Mouse (Mus musculus): ENCODE data around the gene Bub3. TPM values are rescaled to one million over a fixed set of nuclear protein-coding genes. Genes with fewer than 3 reads are reported as not detected.

Bub3 gene
- total RNA-seq, 2 experiments from 2014 or later = 45.9 to 48.4 TPM

DNA sequence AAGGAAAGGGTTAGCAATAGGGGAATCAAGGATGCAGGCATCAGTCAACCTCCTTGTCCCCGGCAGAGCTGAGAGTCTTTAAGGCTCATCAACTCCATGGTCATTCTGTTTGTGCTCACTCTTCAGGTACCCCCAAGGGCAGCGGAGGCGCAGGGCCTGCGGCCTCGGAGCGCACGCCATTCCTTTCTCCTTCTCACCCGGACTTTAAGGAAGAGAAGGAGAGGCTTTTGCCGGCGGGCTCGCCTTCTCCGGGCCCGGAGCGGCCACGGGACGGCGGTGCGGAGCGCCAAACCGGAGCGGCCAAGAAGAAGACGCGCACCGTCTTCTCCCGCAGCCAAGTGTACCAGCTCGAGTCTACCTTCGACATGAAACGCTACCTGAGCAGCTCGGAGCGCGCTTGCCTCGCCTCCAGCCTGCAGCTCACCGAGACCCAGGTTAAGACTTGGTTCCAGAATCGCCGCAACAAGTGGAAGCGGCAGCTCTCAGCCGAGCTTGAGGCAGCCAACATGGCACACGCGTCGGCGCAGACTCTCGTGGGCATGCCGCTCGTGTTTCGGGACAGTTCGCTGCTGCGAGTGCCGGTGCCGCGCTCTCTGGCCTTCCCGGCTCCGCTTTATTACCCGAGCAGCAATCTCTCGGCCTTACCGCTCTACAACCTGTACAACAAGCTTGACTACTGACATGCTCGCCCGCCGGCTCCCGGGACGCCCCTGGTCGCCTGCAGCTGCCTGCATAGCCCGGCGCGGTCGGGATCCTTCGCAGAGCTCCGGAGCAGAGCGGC, 4.5 kb upstream of the Bub3 start:
- intact Hi-C loops (cut with DNase I) = loop anchor here (2.0 to 5.0 kb wide), 3 partner anchors 15 to 193 kb away; partner anchors contain the start of gene 2310057M21Rik
- DNase-seq = peak; percentile 32 to 54

DNA sequence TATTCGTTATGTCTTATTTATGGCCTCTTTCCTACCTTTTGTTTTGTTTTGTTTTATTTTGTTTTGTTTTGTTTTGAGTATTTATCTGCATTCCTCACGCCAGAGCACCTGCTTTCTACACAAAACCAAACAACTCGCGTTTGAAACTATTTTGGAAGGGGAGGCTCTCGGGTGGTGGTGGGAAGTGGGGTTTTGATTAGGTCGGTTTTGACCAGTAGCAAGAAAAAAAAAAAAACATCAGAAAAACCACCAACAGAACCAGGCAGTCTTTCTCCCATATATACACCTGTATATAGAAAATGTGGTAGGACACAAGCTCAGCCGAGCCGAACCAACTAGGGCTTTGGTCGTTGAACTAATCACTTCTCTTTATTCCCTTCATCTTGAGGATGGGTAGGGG, 3.9 kb upstream of the Bub3 start:
- intact Hi-C loops (cut with DNase I) = loop anchor here (2.0 to 5.0 kb wide), 3 partner anchors 15 to 194 kb away; partner anchors contain the start of gene 2310057M21Rik

DNA sequence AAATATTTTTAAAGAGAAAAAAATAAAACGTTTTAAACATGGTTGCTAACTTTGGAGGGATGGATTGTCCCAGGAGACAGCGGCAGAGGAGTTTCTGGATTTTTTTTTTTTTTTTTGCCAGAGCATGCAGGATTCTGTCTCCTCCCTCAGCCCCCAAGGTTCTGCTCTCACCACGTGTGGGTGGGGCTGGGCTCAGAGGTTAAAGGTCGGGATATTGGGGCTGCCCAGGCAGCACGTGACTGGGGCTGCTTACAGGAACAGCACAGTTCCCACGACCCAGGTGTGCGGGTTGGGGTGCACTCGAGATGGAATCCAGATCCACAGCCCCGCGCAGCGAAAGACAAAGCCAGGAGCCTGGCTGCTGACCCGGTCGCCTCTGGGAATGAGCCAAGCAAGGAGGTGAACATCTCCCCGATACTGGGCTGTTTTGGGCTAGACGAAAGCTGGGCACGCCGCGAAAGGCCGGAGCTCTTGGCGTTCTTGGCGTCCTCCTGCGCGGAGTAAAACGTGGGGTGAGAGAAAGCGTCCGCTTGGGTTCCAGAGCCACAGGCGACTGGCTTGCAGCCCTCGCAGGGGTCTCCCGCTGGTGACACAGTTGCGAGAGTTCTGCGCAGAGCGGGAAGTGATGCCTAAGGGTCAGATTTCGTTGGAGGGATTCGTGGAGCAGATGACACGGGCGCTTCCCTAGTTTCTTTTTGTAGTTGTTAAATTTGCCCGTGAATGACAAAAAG, 3.3 kb upstream of the Bub3 start:
- peak; percentile 33 to 42 for DNase-seq
- intact Hi-C loops (cut with DNase I) = loop anchor here (2.0 to 5.0 kb wide), 3 partner anchors 16 to 194 kb away; partner anchors contain the start of gene 2310057M21Rik

More for the DNA sequence above, 3.9 kb upstream of the Bub3 start:
- DNase-seq = no peak

DNA sequence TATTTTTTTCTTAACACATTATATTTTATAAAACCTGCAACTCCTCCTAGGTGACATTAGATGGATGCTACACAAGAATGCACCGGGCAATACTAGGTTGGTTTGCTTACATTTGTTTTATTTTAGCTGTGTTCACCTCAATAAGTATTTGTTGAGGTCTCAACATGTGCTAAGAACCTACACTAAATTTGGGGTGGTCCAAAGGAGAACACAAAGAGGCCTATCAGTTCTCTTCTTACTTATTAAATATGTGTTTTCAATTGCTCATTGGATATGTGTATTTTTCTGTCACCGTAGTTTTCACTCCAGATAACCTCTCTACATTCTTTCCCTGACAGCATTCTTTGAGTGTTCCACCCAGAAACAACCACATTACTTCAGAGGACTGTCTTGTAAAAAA, 2.3 kb upstream of the Bub3 start:
- intact Hi-C loops (cut with DNase I) = loop anchor here (2.0 to 5.0 kb wide), 3 partner anchors 17 to 195 kb away; partner anchors contain the start of gene 2310057M21Rik
- no peak for DNase-seq

DNA sequence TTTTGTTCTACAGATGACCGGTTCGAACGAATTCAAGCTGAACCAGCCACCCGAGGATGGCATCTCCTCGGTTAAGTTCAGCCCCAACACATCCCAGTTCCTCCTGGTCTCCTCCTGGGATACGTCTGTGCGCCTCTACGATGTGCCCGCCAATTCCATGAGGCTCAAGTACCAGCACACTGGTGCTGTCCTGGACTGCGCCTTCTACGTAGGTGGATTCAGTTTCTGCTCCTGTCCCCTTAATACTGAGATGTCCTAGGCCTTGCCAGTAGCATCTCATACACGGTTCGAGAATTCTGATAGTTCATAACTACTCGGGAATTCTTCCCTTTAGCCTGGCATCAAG, 648 bp downstream of the Bub3 start:
- no peak for DNase-seq
- intact Hi-C loops (cut with DNase I) = no loop called here

DNA sequence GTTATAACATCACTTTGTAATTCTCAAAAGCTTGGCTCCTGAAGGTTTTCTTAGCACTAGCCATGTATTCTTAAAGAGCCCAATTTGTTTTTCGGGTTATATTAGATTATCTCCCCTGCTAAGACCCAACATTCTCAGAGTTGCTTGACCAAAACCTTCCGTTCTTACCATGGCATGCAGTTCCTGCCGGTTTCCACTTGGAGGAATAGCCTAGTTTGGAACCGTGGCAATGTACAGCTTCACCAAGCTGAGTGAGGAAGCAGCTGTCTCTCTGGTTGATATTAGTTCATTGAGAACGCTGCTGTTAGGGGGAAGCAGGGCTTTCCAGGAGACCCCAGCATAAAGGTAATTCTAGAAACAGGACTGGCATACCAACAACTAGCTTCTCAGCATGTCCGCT, 15.2 kb downstream of the Bub3 start:
- no peak for DNase-seq
- intact Hi-C loops (cut with DNase I) = no loop called here

DNA sequence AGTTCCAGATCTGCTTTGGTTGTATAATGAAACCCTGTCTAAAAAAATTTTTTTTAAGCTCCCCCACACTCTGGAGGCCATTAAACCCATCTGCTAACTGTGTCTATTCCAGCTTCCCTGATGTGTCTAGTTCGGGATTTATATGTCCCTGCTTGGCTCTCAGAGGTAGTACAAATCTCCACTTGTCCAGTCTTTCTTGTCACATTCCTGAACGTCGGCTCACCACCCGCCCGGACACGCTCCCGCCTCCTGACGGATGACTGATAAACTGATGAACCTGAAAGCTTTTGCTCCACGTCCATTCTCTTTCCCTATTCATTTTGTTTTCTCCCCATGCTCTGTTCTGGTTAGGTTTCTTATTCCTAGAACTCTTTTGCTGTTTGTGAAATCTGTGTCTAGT, 22.2 kb downstream of the Bub3 start:
- intact Hi-C loops (cut with DNase I) = no loop called here

DNA sequence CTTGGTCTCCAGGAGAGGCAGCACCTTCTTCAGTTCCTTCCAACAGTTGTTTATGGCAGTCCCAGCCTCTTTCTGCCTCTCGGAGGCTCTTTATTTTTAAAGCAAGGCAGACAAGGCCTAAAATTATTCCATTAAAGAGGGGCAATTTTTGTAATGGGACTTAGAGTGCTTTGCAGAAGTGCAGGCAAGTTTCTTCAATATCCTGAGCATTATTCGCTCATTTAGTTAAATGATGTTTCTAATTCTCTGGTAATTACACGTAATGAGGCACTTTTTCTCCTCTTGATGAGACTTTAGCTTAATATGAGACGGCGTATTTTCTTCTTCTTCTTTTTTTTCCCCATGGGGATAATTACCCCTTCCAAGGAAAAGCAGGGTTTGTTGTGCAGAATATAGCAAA, 25.5 kb downstream of the Bub3 start:
- no peak for DNase-seq
- intact Hi-C loops (cut with DNase I) = no loop called here

More for the DNA sequence above, 22.2 kb downstream of the Bub3 start:
- DNase-seq = no peak

DNA sequence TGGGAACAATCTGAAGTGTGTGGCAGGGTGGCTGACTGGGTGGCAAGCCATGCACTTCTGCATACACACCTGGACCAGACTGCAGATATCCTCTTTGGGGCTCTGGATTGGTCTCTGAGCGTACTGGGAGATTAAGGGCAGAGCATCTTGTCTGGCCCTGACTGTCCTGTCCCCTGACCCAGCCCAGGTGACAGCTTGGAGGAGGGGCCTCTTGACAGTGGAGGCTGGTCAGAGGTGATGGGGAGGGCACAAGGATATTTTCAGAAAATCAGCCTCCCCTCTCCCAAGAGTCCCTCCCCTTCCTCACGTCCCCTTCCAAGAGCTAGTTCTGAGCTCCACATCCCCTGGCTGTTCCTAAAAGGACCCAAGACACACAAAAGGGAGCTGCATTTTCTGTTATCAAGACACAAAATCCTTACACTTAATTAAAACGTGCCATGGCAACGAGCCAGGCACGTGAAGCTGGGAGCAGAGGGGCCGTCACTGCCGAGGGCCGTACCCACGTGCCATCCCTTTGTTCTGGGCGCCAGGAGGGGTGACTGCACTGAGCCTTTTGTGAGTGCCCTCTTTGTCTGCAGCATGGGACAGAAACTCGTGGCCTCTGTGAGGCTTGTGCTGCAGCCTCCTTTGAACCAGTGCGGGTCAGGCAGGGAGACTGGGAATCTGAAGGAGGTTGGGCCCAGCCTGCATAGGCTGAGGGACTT, 37.9 kb downstream of the Bub3 start:
- intact Hi-C loops (cut with DNase I) = no loop called here
- no peak for DNase-seq

DNA sequence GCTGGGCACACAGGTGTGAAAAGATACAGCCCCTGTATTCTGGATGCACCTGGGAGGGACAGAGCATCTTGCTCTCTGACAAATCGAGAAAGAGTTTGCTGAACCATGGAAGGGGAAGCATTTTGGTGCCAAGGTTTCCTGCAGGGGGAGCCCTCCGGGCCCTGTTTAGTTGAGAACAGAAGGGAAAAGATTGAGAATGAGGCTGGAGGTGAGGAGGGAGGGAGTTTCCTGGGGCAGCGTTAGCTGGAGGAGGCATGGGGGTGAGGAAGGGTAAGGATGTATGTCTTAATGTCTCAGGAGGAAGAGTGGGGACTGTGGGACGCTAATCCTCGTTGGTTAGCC, 38.4 kb downstream of the Bub3 start:
- intact Hi-C loops (cut with DNase I) = no loop called here
- DNase-seq = peak; percentile 3 to 9

DNA sequence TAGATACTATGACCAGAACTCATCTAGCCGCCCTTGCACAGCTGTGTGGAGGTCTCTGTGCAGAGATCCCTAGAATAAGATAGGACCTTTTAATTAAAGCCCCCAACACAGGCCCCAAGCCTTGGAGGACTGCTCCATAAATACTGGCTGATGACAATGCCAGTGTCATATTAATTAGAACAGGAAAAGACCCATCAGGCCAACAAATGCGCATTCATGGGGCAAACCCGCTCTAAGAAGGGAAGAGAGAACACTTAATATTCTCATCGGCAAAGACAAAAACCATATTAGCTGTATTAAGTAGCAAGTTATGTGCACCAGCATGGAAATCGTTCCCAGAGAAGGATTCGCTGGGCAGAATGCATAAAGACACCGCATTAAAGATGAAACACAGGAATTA, 42.1 kb downstream of the Bub3 start:
- DNase-seq = no peak
- intact Hi-C loops (cut with DNase I) = no loop called here

DNA sequence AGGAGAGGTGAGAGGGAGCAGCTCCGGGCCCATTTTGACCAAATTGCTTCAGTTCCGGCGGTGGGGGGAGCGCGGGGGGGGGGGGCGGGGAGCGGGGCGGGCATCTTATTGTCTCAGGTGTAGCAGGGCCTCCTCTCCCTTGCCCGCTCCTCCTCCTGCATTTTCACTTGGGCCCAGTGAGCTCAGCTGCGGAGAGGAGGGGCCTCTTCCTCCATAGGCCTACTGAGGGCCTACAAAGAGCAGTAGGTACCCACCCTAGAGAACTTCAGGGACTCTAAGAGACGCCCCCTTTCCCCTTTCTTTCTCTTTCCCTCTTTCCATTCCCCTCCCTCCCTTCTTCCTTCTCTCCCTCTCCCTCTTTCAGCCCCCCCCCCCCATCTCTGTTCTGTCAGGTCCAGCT, 43.2 kb downstream of the Bub3 start:
- intact Hi-C loops (cut with DNase I) = no loop called here
- DNase-seq = no peak

DNA sequence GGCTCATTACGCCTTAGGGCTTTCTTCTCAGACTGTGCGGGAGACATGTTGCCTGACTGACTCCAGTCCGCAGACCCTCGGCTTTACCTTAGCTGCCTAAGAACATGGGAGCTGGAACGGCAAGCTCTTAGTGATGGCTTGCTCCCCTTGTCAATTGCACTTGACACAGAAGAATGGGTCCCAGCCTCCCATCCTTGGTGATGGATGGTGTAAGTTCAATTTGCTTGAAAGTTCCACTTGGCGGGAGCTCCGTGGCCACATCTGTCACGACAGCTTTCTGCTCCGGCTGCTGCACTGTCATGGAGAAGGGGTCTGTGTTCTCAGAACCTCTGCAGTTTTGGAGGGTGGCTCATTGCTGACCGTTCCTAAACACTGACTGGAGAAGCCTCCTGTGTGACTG, 44.9 kb downstream of the Bub3 start:
- intact Hi-C loops (cut with DNase I) = no loop called here
- DNase-seq = no peak

DNA sequence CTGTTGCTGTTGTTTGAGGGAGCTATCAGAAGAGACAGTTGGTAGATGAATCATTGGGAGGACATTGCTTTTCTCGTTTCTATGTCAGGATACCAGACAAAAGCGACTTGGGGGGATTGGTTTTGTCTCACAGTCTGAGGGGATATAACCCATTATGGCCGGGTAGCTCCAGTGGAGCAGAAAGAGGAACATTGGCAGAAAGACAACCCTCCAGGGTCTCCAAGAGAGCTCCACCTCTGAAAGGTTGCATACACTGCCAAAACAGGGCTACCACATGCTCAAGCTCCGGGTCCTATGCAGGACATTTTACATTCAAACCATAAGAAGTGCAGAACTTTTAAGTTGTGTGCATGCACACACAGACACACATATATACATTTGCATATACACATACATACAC, 45.5 kb downstream of the Bub3 start:
- DNase-seq = no peak
- intact Hi-C loops (cut with DNase I) = no loop called here

DNA sequence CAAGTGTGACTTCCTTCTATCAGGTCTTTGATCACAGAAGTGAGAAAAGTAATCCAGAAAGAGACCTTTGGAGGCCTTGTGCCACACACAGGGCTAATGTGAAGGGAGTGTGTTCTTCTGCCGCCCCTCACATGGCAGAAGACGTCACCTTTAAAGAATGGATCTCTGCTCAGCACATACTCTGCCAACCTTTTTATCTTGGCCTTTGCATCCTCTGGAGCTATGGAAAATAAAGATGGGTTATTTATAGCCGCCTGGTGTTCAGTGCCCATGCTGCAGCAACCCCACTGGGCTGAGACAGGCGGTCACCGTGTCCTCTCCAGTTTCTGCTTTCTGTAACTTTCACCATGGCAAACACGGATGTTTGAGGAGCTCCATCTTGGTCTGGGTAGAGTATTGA, 48.0 kb downstream of the Bub3 start:
- intact Hi-C loops (cut with DNase I) = no loop called here
- no peak for DNase-seq

DNA sequence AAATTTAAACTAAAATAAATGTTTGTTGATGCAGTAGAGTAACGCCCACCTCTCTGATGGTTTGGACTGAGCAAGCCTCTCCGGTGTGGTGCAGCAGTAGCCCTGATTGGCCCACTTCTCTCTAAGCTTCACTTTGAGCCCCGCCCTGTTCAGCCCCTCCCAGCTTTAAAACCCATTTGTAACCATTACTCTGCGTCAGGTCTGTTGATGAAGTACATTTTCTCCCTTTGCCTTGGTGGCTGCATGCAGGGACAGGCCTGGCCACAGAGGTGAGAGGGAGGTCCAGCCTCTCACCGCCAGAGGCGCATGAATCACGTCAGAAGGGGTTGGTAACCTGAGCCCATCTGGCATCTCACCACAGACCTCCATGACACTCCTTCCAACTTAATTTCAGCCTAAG, 49.7 kb downstream of the Bub3 start:
- DNase-seq = no peak
- intact Hi-C loops (cut with DNase I) = no loop called here

Other genes starting within 250 kb of the Bub3 start
- gene Cuzd1, start 237.9 kb upstream of the Bub3 start, total RNA-seq (2021) = not detected
- not detected for gene Fam24b, start 230.7 kb upstream of the Bub3 start, total RNA-seq (2021)
- not detected for gene Fam24a, start 226.4 kb upstream of the Bub3 start, total RNA-seq (2021)
- 10 to 100 TPM; 14.2 to 16.1 TPM for gene 2310057M21Rik, start 197.5 kb upstream of the Bub3 start, total RNA-seq (2021)
- 10 to 100 TPM; 51.7 to 55.1 TPM for gene Pstk, start 189.1 kb upstream of the Bub3 start, total RNA-seq (2021)
- gene Ikzf5, start 149.7 kb upstream of the Bub3 start, total RNA-seq (2021) = 10 to 100 TPM; 32.4 to 34.7 TPM
- 10 to 100 TPM; 78.1 to 80.3 TPM for gene Acadsb, start 149.6 kb upstream of the Bub3 start, total RNA-seq (2021)
- not detected for gene Hmx3, start 17.4 kb upstream of the Bub3 start, total RNA-seq (2021)
- not detected for gene Hmx2, start 11.4 kb upstream of the Bub3 start, total RNA-seq (2021)

Data from heart, postnatal 10 days (tissue).